Mouse (Mus musculus): ENCODE results near the gene Plxna4.
A peak's percentile ranks its signal among the peaks of the same experiment; 100 is the strongest.

Plxna4 gene

GRCm38 (mm10) chr6:32588056-32588671 lies at the start of gene Plxna4:
Gene Plxna4 (minus strand): TSS chr6:32588192.
- peak; percentile 28 to 42 for DNase-seq

- no peak for DNase-seq
Observed at GRCm38 (mm10) chr6:32637568-32638183, 49.7 kb upstream of the Plxna4 start.

DNA sequence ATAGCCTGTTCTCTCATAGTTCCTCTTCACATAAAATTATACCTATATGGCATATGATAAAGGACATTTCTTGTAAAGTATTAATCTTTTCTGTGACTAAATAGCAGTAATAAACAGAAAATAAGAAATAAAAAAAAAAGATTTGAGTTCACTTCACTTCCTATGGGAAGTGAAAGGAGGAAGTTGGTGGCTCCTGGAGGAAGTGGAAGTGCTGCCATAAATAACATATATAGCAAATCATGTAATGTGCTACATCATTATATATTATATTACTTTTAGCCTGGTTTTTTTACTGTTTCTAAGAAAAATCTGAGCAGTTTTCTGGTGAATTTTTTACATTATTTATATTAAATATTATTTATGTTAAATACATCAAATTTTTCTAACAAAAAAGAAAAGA lies 22.7 kb upstream of the Plxna4 start:
- no peak for DNase-seq

- DNase-seq = no peak
Observed at GRCm38 (mm10) chr6:32606787-32607186, 18.8 kb upstream of the Plxna4 start.

GRCm38 (mm10) chr6:32605581-32605980 lies 17.6 kb upstream of the Plxna4 start:
- DNase-seq = no peak

GRCm38 (mm10) chr6:32604901-32605300 lies 16.9 kb upstream of the Plxna4 start:
- no peak for DNase-seq

DNA sequence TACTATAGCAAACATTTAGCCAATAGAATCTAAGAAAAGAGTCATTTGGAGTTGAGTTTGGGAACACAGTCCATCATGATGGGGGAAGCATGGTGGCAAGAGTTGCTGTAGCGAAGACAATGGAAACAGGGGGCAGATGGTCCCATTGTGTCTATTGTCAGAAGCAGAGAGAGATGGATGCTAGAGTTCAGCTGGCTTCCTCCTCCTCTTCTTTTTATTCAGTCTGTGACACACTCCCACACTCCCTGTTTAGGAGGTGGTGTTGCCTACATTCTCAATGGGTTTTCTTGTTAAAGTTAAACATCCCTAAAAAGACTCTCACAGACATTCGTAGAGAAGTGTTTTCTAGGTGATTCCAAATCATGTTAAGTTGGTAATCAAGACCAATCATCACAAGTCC lies 14.1 kb upstream of the Plxna4 start:
- DNase-seq = no peak

GRCm38 (mm10) chr6:32601306-32601705 lies 13.3 kb upstream of the Plxna4 start:
- DNase-seq = no peak

DNA sequence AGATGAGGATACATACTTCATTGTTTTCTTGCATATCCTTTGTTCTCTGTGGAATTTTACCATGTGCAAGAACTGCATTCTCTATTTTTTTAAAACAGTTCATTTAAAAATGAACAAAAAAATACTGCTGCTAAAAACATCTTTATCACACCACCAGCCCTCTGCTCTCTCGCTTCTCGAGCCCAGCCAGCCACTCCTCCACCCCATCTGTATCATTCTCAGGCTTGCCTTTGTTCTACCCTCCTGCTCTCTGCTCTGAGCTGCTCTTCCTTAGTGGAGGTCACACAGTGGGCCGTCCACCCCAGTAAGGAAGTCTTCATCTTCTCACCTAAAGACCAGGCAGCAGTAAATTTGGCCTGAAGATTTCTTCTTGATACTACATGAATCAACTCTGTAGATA lies 7.6 kb upstream of the Plxna4 start:
- DNase-seq = no peak

DNA sequence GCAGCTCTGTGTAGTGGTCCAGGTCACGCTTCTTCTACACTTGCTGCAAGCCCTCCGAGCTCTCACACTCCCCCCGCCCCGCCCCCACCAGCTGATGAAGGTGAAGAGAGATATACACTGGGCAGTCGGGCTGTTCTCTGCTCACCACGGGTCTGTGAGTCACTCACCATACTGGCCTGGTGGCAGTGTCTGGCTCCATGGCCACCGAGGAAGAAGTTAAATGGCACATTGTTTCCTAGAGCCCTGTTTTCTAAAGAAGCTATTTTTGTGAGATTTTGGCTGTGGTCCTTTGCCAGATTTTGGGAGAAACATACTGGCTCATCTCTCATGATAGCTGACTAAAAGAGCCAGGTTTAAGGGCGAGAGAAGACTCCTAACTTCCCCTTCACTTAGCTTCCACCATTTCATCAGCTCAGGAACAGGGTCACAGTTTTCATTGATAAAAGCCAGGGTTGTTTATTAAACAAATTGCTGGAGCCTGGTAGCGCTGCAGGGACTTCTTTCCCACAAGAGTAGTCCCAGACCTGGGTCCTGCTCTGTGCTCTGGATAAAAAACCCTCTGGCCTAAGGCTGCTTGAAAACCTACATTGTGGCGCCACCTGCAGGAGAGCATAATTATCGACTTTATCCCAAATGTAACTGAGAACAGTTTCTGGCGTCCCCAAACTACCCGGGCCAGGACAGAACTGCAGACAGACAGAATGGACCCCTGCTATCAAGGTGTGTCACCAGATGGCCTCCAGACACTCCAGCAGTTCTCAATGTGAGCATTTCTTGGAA lies 3.2 kb upstream of the Plxna4 start:
- DNase-seq = peak; percentile 22 to 43

DNA sequence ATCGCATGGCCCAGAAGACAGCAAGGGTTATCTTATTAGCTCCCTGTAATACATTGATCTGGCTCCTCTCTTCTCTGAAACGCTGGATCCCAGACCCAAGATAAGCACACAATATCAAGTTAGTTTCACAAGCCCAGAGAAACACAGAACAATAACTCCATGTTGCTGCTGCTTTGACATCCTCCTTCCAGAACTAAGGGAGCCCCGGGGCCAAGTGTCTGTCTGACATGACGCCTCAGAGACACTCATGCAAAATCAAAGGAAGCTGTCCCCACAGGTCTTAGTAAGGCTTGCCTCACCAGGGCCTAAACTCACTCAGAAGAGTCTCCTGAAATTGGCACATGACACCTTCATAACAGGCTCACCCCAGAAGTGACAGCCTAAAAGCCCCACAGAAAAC lies 1.6 kb upstream of the Plxna4 start:
- no peak for DNase-seq

DNA sequence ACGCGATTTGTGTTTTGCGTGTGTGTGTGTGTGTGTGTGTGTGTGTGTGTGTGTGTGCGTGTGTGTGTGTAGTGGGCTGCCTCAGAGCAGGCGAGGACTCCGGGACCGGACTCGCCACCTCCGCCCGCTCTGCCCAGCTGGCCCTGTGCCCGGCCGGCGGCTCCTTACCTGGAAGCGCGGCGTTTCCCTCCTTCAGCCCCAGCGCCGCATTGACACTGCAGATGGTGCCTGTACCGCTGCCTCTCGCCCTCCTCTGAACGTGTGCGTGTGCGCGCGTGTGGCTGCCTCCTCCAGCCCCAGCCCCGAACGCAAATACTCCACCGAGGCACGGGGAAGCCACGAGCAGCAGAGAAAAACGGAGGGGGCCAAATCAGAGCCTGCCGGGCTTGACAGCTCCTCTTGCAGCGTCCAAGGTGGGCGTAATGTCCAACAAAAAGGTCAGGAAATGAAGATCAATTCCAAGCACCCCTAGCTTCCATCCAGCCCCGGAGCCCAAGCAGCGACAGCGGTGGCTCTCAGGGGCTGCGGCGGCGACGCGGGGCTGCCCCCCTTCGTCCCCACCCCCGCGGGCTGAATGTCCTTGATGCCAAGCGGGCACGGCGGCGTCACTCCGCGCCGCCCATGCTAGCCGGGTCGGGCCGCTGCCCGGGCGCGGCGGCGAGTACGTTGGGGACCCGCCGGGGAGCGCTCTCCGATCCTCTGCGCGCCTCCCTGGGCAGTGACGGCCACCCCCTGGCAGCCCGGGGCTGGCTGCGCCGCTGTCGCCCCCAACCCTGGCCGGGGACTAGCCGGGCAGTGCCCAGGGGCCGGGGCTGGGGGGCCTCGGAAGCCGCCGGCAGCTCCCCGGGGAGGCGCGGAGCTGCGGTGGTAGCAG lies 619 bp downstream of the Plxna4 start:
- DNase-seq = no peak

GRCm38 (mm10) chr6:32586821-32587135 lies 1.2 kb downstream of the Plxna4 start:
- DNase-seq = no peak

GRCm38 (mm10) chr6:32586390-32586789 lies 1.6 kb downstream of the Plxna4 start:
- no peak for DNase-seq

GRCm38 (mm10) chr6:32585211-32585610 lies 2.8 kb downstream of the Plxna4 start:
- DNase-seq = no peak

GRCm38 (mm10) chr6:32584243-32584880 lies 3.6 kb downstream of the Plxna4 start:
- DNase-seq = no peak

GRCm38 (mm10) chr6:32583582-32583981 lies 4.4 kb downstream of the Plxna4 start:
- no peak for DNase-seq

- DNase-seq = no peak
Observed at GRCm38 (mm10) chr6:32571485-32571884, 16.5 kb downstream of the Plxna4 start.

DNA sequence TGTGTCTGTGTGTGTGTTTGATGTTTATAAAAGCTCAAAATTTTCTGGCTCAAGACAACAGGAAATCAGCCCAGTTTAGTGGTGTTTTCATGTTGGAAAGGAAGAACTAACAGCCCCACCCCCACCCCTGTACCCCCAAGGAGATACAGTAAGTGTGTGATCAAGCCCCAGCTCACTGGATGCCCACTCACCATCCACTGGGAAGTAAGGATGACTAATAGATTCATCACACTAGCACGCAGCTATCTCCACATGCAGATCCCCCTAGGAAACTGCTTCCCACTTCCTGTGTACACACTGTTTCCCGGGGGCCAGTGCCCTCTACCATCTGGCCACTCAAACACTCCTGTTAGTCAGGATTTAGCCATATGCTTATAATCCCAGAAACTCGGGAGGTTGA lies 17.5 kb downstream of the Plxna4 start:
- no peak for DNase-seq

- no peak for DNase-seq
Observed at GRCm38 (mm10) chr6:32569919-32570318, 18.1 kb downstream of the Plxna4 start.

- DNase-seq = no peak
Observed at GRCm38 (mm10) chr6:32546915-32547314, 41.1 kb downstream of the Plxna4 start.

- DNase-seq = no peak
Observed at GRCm38 (mm10) chr6:32544021-32544420, 44.0 kb downstream of the Plxna4 start.

GRCm38 (mm10) chr6:32540155-32540554 lies 47.8 kb downstream of the Plxna4 start:
- no peak for DNase-seq
